Mouse (Mus musculus) midbrain, embryonic 16.5 days (tissue): ENCODE results near the gene Spats1. TPM values are rescaled to one million over a fixed set of nuclear protein-coding genes. Genes with fewer than 3 reads are reported as not detected.

Experiments
- ATAC-seq: fragments of 200-750 bp; cut with Nextera tagmentation; 2 replicates; pipeline ENCODE4 v1.8.0; 2017; ENCODE audit warnings: moderate TSS enrichment
- H3K27ac ChIP-seq: fragments of 300-500 bp; sonication (generic); 2 replicates; pipeline ENCODE4 v1.5.1; 2014; ENCODE audit warnings: mild to moderate bottlenecking, low read length, mixed read lengths
- H3K27me3 ChIP-seq: fragments of 300-500 bp; sonication (generic); 2 replicates; pipeline ENCODE4 v1.6.1; 2014; ENCODE audit warnings: low read depth, low read length, mixed read lengths; ENCODE audit not compliant: control insufficient read depth, insufficient read depth
- H3K36me3 ChIP-seq: fragments of 300-500 bp; sonication (generic); 2 replicates; pipeline ENCODE4 v1.6.1; 2014; ENCODE audit warnings: mild to moderate bottlenecking, low read length, moderate library complexity, mixed read lengths; ENCODE audit not compliant: control insufficient read depth, insufficient read depth
- H3K4me1 ChIP-seq: fragments of 300-500 bp; sonication (generic); 2 replicates; pipeline ENCODE4 v1.6.1; 2014; ENCODE audit warnings: mild to moderate bottlenecking, low read length, mixed read lengths; ENCODE audit not compliant: control insufficient read depth, insufficient read depth
- H3K4me2 ChIP-seq: fragments of 300-500 bp; sonication (generic); 2 replicates; pipeline ENCODE4 v1.6.1; 2014; ENCODE audit warnings: mild to moderate bottlenecking, low read length, mixed read lengths
- H3K4me3 ChIP-seq: fragments of 300-500 bp; sonication (generic); 2 replicates; pipeline ENCODE4 v1.5.1; 2014; ENCODE audit warnings: low read depth, mild to moderate bottlenecking, low read length, moderate library complexity, mixed read lengths
- H3K9ac ChIP-seq: fragments of 300-500 bp; sonication (generic); 2 replicates; pipeline ENCODE4 v1.6.1; 2014; ENCODE audit warnings: low read depth, low read length, mixed read lengths
- H3K9me3 ChIP-seq: fragments of 300-500 bp; sonication (generic); replicated peaks from 2 replicates; pipeline ENCODE4 v1.6.1; 2014; ENCODE audit warnings: mild to moderate bottlenecking, low read length, mixed read lengths; ENCODE audit not compliant: control insufficient read depth, poor library complexity, severe bottlenecking
- WGBS: fragments of 180-500 bp; shearing (Covaris S2); extraction: QIAGEN DNeasy Blood & Tissue Kit; methylation state at CpG from one replicate; pipeline ENCODE4 v1.1.7; 2014; 5-methylcytosine and 5-hydroxymethylcytosine counted together
- polyA plus RNA-seq: library from polyadenylated mRNA; unstranded; fragments of >200 nt; fragmentation: Nextera tagmentation; extraction: Ambion mirVana; gene quantifications from 2 replicates; pipeline ENCODE4 v1.2.1, GENCODE M21; 2015

Gene Spats1
- polyA plus RNA-seq, 1 experiment from 2014 or later, result 3.1 TPM

- Histone ChIP-seq H3K9ac (no peak overlapping the region), H3K9me3 (no peaks in the 10 kb centered on the region; the same call in 1 of the 2 replicates), H3K4me1 (peaks cover 7% of the 10 kb centered on the region; the same call in 1 of the 2 replicates), H3K4me2 (no peak overlapping the region), H3K27ac (no peak overlapping the region), H3K27me3 (no peaks in the 10 kb centered on the region), H3K36me3 (no peaks in the 10 kb centered on the region), H3K4me3 (no peak overlapping the region)
- 0 out of 2 replicates have a peak, but pooled peaks have one; percentile 15 for ATAC-seq
- WGBS, result 19% methylated on average over 12 of the region's 12 CpGs
Observed at GRCm38 (mm10) chr17:45478234-45478825, 3.1 kb upstream of the Spats1 start.

DNA sequence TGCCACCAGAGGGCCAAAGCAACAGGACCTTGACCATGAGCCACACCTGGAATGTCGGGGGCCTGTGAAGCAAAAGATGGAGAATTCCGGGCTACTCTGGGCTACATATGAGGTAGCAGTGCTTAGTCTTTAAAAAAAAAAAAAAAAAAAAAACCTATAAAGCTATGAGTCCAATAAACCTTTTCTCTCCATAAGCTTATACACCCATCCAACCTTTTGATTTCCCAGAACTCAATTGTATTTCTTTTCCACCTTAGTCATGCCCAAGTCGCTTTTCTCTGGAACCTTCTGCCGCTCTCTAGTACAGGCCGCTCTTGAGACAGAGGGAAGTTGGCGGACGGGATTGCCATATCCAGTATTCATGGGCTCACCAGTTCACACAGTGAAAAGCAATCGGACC, 1.1 kb downstream of the Spats1 start:
- Histone ChIP-seq H3K27me3 (no peaks in the 10 kb centered on the region), H3K4me1 (peaks cover 7% of the 10 kb centered on the region; the same call in 1 of the 2 replicates), H3K4me3 (peak overlapping the region; percentile 42), H3K9me3 (no peaks in the 10 kb centered on the region), H3K27ac (peak overlapping the region; percentile 81), H3K9ac (peak overlapping the region; percentile 59), H3K36me3 (no peaks in the 10 kb centered on the region), H3K4me2 (peak overlapping the region; percentile 76)
- ATAC-seq, result peak; percentile 40; the same call in 1 of the 2 replicates
- 62% methylated on average over 8 of the region's 8 CpGs for WGBS

DNA sequence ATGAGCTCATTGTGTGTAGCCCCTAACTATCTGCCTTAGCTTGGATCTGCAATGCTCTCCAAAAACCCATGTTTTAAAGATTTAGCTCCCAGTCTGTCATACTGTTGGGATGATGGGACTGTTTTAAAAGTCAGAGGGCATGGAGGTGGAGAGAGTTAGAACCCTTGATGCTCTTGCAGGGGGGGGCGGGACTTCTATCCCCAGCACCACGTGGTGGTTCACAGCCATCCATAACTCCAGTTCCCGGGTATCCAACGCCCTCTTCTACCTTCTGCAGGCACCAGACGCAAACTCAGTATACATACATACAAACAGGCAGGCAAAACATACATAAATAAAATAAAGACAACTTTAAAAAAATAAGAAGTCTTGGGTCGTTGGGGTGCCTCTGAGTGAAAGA, 1.5 kb downstream of the Spats1 start:
- H3K9me3 ChIP-seq, result no peaks in the 10 kb centered on the region
- H3K4me1 ChIP-seq, result peaks cover 7% of the 10 kb centered on the region; the same call in 1 of the 2 replicates
- H3K4me2 ChIP-seq, result no peak overlapping the region
- WGBS, result 88% methylated on average over 6 of the region's 6 CpGs
- H3K27ac ChIP-seq, result no peak overlapping the region
- no peak overlapping the region for H3K4me3 ChIP-seq
- ATAC-seq, result no peak
- no peaks in the 10 kb centered on the region for H3K27me3 ChIP-seq
- H3K36me3 ChIP-seq, result no peaks in the 10 kb centered on the region
- no peak overlapping the region for H3K9ac ChIP-seq

- Histone ChIP-seq H3K4me2 (no peak overlapping the region), H3K9ac (no peak overlapping the region), H3K4me3 (no peak overlapping the region), H3K27me3 (no peaks in the 10 kb centered on the region), H3K9me3 (0 out of 2 replicates have a peak, but pooled peaks cover 3% of the 10 kb centered on the region), H3K27ac (no peak overlapping the region), H3K4me1 (peaks cover 7% of the 10 kb centered on the region; the same call in 1 of the 2 replicates), H3K36me3 (no peaks in the 10 kb centered on the region)
- WGBS, result 90% methylated on average over 7 of the region's 7 CpGs
- ATAC-seq, result no peak
Observed at GRCm38 (mm10) chr17:45470726-45471125, 4.5 kb downstream of the Spats1 start.

- Histone ChIP-seq H3K27ac (no peak overlapping the region), H3K4me2 (no peak overlapping the region), H3K27me3 (no peaks in the 10 kb centered on the region), H3K4me3 (no peak overlapping the region), H3K9me3 (0 out of 2 replicates have a peak, but pooled peaks cover 3% of the 10 kb centered on the region), H3K4me1 (no peaks in the 10 kb centered on the region), H3K9ac (no peak overlapping the region), H3K36me3 (no peaks in the 10 kb centered on the region)
- 91% methylated on average over 5 of the region's 5 CpGs for WGBS
- no peak for ATAC-seq
Observed at GRCm38 (mm10) chr17:45468302-45468701, 6.9 kb downstream of the Spats1 start.

- WGBS, result 58% methylated on average over 2 of the region's 2 CpGs
- no peak for ATAC-seq
- Histone ChIP-seq H3K27me3 (no peaks in the 10 kb centered on the region), H3K9ac (no peak overlapping the region), H3K4me1 (no peaks in the 10 kb centered on the region), H3K36me3 (no peaks in the 10 kb centered on the region), H3K4me2 (no peak overlapping the region), H3K9me3 (0 out of 2 replicates have a peak, but pooled peaks cover 3% of the 10 kb centered on the region), H3K4me3 (no peak overlapping the region), H3K27ac (no peak overlapping the region)
Observed at GRCm38 (mm10) chr17:45466701-45467100, 8.5 kb downstream of the Spats1 start.

DNA sequence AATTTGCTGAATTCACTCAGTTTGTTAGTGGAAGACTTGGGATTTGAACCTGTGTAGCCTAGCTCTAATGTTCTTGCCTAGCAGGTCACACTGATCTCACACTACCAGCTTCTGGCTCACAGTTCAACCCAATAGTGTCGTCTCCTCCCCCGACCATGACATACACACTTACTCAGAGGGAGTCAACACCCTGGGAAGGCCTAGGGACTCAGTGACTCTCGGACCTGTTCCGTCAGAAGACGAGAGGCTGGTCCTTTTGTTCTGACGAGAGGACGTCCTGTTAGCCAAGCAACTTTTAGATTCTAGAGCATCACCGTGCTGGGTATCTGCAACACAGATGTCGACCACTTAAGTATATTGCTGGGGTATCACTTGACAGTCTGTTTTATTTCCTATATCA, 11.0 kb downstream of the Spats1 start:
- Histone ChIP-seq H3K27me3 (no peaks in the 10 kb centered on the region), H3K27ac (no peak overlapping the region), H3K9ac (no peak overlapping the region), H3K4me1 (no peaks in the 10 kb centered on the region), H3K4me2 (no peak overlapping the region), H3K36me3 (no peaks in the 10 kb centered on the region), H3K9me3 (0 out of 2 replicates have a peak, but pooled peaks cover 3% of the 10 kb centered on the region), H3K4me3 (no peak overlapping the region)
- no peak for ATAC-seq
- 82% methylated on average over 9 of the region's 9 CpGs for WGBS

- Histone ChIP-seq H3K4me1 (no peaks in the 10 kb centered on the region), H3K4me2 (no peak overlapping the region), H3K36me3 (no peaks in the 10 kb centered on the region), H3K9ac (no peak overlapping the region), H3K27ac (no peak overlapping the region), H3K9me3 (0 out of 2 replicates have a peak, but pooled peaks cover 3% of the 10 kb centered on the region), H3K27me3 (no peaks in the 10 kb centered on the region), H3K4me3 (no peak overlapping the region)
- ATAC-seq, result no peak
- 92% methylated on average over 4 of the region's 4 CpGs for WGBS
Observed at GRCm38 (mm10) chr17:45462506-45462905, 12.7 kb downstream of the Spats1 start.

DNA sequence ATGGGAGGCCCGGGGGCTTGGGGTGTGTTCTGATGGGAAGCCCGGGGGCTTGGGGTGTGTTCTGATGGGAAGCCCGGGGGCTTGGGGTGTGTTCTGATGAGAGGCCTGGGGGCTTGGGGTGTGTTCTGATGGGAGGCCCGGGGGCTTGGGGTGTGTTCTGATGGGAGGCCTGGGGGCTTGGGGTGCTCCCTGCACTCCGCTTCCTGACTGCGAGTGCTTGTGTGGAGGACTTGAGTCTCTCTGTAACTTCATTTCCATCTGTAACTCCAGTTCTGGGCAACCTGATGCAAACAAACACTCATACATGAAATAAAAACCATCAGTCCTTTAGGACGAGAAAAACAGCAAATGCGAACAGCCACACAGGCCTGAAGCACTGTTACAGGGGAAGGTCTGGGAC, 16.2 kb downstream of the Spats1 start:
- Histone ChIP-seq H3K4me2 (no peak overlapping the region), H3K27ac (no peak overlapping the region), H3K4me3 (no peak overlapping the region), H3K36me3 (no peaks in the 10 kb centered on the region), H3K9ac (no peak overlapping the region), H3K4me1 (peaks cover 4% of the 10 kb centered on the region; the same call in 1 of the 2 replicates), H3K27me3 (no peaks in the 10 kb centered on the region), H3K9me3 (no peaks in the 10 kb centered on the region)
- WGBS, result 86% methylated on average over 8 of the region's 8 CpGs
- ATAC-seq, result no peak
